Mouse (Mus musculus): ENCODE results near the gene Asb18.

Asb18 gene

GRCm38 (mm10) chr1:89932616-89933015 lies 81.8 kb downstream of the Asb18 start:
- DNase-seq (ENCODE audit: low spot score) = no peak

DNA sequence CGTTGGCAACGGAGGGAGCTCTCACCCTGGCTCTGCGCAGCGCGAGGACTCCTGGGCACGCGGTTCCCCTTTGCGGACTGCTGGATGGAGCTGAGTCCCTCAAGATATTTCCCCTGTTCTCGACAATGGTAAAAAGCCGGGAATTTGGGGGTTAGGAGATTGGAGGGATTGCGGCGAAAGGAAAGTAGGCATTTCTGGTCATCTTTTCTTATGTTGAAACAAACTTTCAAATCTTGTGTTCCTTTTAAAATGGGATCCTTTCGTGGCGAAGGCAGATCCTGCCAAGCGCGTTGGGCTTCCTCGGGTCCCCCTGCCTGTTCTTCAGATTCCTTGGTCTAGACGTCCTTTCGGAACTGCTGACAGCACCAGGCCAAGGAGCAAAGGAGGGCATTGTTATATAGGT lies 82.4 kb downstream of the Asb18 start:
- DNase-seq (ENCODE audit: low spot score) = no peak

GRCm38 (mm10) chr1:89931120-89931519 lies 83.3 kb downstream of the Asb18 start, which contains the start of gene Gbx2:
Gene Gbx2 (minus strand): TSS chr1:89931179.
- no peak for DNase-seq (ENCODE audit: low spot score)

DNA sequence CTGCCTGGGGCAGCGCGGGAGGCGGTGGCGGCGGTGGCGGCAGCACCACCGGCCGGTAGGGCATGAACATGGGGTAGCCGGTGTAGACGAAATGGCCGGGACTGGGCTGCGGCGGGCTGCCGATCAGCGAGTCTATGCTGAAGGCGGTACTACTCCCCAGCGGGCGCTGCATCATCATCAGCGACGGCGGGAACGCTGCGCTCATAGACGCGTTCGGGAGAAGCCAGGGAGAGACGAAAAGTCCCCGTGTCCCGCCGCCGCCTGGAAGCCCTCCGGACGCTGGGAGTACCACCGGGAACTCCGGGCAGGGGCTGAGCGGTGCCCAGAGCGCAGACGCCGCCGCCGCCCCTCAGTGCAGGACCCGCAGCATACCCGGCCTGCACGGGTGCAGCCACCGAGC lies 83.9 kb downstream of the Asb18 start:
- no peak for DNase-seq (ENCODE audit: low spot score)

DNA sequence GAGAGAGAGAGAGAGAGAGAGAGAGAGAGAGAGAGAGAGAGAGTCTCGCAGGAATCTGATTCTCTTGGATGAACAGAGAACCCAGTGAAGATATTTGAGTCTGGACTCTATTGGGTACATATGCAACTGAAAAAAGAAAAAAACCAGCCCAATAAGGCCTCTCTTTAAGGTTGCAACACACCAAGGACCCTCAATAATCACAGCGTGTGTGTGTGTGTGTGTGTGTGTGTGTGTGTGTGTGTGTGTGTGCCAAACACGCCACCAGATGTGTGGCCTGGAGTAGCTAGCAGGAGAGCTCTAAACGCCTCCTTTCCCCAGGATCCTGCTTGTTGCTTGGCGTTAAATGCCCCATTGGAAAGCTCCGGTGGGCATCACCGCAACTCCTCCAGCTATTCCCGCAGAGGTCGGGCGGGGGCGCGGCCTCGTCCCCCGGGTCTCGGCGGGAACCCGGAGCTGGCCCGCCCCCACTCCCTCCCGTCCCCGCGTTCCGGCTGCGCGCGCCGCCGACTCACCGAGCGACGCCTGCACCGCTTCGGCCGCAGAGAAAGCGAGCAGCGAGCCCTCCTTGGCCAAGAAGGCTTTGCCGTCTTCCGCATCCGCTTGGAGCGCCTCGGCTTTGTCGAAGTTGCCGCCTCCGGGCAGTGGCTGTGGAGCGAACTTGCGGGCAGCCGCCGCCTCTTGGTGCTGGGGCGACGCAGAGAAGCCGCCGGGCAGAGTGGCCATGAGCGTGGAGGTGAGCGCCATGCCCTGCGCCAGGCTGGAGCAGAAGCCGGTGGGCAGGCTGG lies 84.6 kb downstream of the Asb18 start:
- no peak for DNase-seq (ENCODE audit: low spot score)

- DNase-seq (ENCODE audit: low spot score) = no peak
These were observed 85.3 kb downstream of the Asb18 start for GRCm38 (mm10) chr1:89929181-89929580.

GRCm38 (mm10) chr1:89928676-89929075 lies 85.8 kb downstream of the Asb18 start:
- no peak for DNase-seq (ENCODE audit: low spot score)

- no peak for DNase-seq (ENCODE audit: low spot score)
These were observed 87.3 kb downstream of the Asb18 start for GRCm38 (mm10) chr1:89927061-89927661.

DNA sequence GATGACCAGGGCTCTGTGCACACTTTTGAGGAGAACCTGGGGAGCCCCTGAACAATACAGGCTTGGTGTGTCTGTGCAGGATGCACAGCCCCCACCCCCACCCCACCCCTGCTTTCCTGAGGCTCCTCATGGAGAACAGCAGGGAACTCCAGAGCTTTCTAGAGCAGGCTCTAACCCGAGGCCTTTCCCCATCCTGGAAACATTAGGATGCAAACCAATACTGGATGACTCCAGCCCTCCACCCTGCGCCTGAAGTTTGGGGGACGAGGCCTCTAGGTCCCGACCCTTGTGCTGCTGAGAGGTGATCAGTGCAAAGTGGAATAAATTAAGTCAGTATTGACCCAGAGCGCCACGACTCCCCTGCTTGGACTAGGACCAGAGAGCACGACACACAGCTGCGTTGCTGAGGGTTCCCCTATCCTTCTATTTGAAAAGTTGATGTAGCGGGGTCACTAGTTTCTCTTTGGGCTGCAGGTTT lies 87.8 kb downstream of the Asb18 start:
- no peak for DNase-seq (ENCODE audit: low spot score)

DNA sequence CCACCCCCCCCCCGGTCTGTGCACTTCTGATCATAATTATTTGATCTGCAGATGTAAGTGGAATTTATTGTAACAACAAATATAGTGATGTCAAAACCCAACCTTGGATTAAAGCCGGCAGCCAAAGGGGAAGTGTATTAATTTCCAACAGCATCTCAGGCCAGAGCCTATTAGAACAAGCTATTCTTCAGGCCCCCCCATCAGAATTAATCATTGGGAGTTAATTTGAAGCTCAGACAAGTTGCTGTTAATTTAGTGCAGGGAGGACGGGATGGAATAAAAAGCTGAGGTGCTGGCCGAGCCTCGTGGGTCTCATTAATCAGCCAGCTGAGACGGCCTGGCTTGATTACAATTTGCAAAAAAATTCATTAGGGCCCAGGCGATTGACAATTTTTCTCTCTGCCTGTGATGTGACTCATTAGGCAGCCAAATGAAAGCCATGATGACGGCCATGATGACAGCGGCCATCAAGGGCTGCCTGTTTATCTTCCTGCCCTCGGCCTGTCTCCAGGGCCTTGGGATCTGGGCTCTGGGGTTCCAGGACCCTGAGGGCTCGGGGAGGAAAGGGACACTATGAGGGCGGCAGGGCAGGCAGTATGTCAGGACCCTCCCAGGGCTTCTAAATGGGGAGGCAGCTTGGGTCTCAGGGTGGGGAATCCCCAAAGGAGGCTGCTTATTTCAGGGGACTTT lies 88.8 kb downstream of the Asb18 start:
- no peak for DNase-seq (ENCODE audit: low spot score)

DNA sequence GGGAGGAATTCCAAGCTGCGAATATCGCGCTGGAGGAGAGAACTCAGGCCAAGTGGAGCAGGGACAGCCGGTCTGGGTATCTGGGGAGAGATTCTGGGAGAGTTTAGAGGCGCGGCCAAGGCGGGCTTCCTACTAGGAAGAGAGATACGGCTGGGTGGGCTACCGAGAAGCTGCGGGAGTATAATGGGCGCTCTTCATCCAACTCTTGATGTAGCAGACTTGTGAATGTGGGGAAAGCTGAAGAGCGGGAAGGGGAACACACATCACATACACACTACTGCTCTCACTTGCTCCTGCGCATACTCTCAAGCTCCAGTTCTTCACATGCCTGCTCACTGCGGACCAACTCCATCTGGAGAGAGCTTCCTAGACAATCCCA lies 90.8 kb downstream of the Asb18 start:
- DNase-seq (ENCODE audit: low spot score) = no peak

DNA sequence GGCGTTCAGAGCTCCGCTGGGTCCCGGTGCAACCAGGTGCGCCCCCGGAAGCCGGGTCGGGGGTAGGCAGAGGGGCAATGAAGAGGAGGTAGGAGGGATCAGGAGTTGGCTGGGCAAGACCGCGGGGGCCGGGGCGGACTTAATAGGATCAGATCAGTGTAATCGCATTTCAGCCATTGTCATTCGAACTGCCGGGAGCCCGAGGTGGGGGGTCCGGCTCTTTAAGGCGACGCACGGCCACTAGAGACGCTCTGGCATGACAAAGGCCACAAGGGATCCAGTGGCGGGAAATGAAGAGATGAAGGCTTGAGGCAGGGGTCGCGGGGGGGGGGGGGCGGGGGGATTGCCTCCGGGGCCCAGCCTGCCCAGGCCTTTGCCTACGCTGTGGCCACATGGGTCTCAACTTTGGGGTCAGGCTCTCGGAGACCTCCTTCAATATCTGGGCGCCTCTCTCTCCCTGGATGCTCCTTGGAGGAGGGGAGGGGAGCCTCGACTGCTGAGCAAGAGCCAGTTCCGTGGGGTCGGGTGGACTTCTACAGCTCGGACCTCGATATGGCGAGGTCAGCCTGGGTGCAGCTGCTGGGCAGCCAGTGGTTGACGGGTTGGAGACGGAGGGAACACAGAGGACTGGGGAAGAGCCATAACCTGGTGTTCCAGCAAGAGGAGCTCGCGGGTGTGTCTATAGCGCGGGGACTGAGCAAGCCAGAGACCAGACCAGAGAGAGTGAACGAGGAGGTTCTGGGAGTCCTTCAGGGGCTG lies 91.4 kb downstream of the Asb18 start:
- DNase-seq (ENCODE audit: low spot score) = no peak

DNA sequence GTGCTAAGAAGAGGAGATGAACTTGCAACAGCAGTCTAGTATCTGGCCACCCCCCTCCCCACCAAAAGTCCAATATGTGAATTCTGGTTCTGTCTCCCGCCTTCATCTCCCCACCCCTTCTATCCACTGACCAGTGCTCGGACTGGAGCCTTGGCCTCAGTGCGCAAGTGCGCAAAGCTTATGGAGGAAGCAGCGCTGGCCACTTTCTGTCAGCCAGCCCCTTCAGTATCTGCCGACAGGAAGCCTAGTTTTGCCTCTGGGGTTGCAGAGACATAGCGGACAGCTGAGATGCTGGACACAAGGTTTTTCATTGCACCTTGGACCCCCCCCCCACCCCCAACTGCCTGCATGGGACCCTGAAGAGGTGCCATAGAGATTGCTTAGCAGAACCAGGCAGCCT lies 92.2 kb downstream of the Asb18 start:
- DNase-seq (ENCODE audit: low spot score) = no peak

GRCm38 (mm10) chr1:89921806-89922205 lies 92.7 kb downstream of the Asb18 start:
- no peak for DNase-seq (ENCODE audit: low spot score)

DNA sequence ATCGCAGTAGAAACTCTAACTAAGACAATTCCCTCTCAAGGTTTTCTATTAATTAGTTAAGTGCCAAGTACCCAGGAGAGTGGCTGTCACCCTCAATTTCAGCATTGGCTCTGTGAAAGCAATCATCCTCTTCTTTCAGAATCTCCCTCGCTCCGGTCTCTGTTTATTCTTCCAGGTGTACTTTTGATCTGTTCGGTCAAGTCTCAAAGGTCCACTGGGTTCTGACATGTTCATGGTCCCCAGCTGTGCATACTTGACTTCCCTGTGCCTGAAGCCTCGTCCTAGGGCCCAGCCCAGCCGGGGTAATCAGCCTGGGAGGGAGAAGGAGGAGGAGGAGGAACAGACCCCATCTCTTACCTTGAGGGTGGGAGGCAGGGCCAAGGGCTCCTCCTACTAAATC lies 95.3 kb downstream of the Asb18 start:
- DNase-seq (ENCODE audit: low spot score) = no peak

DNA sequence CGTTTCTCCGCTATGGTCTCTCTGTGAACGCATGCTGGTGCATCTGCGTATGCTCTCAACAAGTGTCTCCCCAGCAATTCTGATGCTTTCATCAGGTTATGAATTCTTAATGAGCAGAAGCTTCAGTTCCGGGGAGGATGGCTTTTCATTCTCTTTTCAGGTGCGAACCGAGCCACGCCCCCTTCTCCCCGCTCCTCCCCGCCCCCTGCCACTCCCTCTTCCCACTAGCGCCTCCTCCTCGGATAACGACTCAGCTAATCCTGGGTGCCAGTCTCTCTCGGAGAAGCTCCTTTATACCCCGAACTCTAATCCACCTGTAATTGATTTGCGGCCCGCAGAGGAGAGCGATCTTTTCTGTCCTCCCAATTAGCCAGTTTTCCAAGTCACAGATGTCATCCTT lies 96.4 kb downstream of the Asb18 start:
- DNase-seq (ENCODE audit: low spot score) = no peak

GRCm38 (mm10) chr1:89913611-89914010 lies 100.9 kb downstream of the Asb18 start:
- DNase-seq (ENCODE audit: low spot score) = no peak

GRCm38 (mm10) chr1:89912392-89912791 lies 102.1 kb downstream of the Asb18 start:
- no peak for DNase-seq (ENCODE audit: low spot score)

DNA sequence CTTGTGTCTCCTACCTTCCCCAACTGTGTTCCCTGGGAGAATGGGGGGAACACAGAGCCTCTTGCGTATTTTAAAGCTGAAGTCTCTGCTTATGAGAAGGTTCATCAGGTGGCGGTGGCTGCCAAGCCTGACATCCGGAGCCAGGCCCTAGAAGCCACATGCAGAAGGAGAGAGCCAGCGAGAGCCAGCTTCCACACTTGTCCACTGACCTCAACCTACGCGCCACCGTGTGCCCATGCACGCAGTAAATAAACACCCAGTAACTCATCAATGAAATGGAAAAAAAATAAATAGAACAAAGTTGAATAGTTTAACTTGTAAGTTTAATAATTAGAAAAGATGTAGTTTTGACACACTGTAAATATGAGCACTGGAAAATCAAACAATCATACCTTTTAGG lies 104.7 kb downstream of the Asb18 start:
- DNase-seq (ENCODE audit: low spot score) = no peak

DNA sequence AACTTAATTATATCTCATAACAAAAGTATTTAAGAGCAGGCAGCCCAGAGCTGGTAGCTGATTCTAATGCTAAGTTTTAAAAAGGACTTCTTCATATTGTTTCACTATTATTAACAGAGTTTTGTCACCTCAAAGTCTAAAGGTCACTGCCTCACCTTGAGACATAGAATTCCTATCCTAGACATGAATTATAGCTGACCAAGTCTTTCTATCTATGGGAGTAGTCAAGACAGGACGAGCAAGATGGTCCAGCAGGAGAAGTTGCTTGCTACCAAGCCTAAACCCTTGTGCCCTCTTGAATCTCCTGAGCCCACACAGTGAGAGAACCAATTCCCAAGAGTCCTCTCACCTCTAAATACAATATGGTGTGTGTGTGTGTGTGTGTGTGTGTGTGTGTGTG lies 111.8 kb downstream of the Asb18 start:
- no peak for DNase-seq (ENCODE audit: low spot score)

GRCm38 (mm10) chr1:89902236-89902635 lies 112.2 kb downstream of the Asb18 start:
- no peak for DNase-seq (ENCODE audit: low spot score)

DNA sequence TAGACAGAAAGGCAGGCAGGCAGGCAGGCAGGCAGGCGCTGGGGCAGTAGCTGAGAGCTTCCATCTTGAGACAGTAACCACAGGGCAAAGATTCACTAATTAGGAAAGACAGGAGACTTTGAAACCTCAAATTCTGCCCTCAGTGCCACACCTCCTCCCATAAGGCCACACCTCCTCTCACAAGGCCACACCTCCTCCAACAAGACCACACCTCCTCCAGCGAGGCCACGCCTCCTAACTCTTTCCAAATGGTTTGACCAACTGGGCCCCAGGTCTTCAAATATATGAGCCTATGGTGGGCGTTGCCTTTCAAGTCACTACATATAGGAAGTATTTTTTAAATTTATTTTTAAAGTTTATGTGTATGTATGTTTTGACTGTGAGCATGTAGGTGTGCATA lies 113.1 kb downstream of the Asb18 start:
- no peak for DNase-seq (ENCODE audit: low spot score)

Data from spleen, adult 12 weeks (tissue).